Mouse (Mus musculus) adrenal gland, postnatal 0 days (tissue): ENCODE measurements around the gene Hes7. TPM values are rescaled to one million over a fixed set of nuclear protein-coding genes. Genes with fewer than 3 reads are reported as not detected.

Experiments used
- polyA plus RNA-seq: library from polyadenylated mRNA; unstranded; fragments of >200 nt; fragmentation: Nextera tagmentation; extraction: Ambion mirVana; gene quantifications from 2 replicates; pipeline ENCODE4 v1.2.1, GENCODE M21; 2015

The Hes7 gene
- 0.35 and 0.50 TPM in 2 replicates for polyA plus RNA-seq

GRCm38 (mm10) chr11:69120221-69121000 lies at the start of gene Hes7:
Gene Hes7, plus strand, starts transcription at chr11:69120404.

DNA sequence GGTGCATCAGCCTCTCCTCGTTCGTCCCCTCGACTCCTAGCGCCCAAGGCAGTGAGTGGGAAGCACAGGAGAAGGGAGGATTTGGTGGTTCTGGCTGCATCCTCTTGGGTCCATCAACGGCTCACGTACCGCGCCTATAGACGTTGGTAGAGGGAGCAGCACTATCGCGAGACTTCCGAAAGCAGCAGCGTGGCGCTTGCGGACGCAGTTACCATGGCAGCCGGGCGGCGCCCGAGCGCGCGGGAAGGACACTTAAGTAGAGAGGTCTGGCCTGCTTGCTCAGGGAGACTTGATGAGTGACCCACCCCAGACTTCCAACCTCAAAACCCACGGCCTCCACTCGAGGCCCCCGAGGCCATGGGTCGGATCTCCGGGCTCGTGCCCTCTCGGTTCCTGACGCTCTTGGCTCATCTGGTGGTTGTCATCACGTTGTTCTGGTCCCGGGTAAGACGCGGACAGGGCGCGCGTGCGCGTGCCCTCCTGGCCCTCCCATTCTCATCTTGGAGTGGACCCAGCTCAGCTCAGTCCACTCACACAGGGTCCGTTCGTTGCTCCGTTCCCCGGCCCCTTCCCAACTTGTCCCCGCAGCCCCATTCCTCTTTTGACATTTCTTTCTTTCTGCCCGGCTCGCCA lies 49.5 kb upstream of the Hes7 start, which contains the start of gene Tmem107:
Tmem107 (plus strand) TSS at position 217 of the 633 bp plus-strand sequence.

DNA sequence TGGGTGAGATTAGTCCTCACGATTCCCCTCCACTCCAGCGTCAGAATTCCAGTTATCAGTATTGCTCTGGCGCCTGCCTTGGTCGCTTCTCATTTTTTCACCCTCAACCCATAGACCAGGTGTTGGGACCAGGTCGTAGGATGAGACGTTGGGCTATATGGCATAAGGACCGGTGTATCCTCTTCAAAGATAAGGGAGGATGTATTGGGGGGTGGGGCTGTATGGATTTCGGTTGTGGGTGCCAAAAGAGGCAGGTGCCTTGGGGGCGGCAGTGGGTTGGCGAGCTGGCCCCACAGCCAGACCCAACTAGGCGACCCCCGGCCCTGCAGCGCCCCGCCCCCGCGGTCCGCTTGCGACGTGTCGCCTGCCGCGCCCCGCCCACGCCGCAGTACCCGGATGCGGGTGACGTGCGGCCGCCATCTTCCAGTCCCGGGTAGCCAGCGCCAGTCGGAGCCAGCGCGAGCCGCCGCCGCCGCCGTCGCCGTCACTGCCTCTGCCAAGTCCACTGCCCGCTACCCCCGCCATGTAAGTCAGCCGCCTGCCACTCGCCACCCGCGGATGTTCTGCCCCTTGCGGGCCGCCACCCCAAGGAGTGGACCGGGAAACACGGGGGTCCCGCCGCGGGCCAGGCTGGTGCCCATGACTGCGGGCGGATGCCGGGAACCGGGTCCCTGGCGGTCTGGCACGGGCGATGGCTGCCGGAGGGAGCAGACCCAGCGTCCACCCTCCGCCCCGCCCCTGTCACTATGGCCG lies 31.9 kb upstream of the Hes7 start, which contains the start of gene Vamp2:
Vamp2 (plus strand) TSS at position 388 of the 753 bp plus-strand sequence.

GRCm38 (mm10) chr11:69094697-69095429 lies 25.3 kb upstream of the Hes7 start, which contains the start of gene Per1:
Gene Per1, plus strand, starts transcription at chr11:69095217.

DNA sequence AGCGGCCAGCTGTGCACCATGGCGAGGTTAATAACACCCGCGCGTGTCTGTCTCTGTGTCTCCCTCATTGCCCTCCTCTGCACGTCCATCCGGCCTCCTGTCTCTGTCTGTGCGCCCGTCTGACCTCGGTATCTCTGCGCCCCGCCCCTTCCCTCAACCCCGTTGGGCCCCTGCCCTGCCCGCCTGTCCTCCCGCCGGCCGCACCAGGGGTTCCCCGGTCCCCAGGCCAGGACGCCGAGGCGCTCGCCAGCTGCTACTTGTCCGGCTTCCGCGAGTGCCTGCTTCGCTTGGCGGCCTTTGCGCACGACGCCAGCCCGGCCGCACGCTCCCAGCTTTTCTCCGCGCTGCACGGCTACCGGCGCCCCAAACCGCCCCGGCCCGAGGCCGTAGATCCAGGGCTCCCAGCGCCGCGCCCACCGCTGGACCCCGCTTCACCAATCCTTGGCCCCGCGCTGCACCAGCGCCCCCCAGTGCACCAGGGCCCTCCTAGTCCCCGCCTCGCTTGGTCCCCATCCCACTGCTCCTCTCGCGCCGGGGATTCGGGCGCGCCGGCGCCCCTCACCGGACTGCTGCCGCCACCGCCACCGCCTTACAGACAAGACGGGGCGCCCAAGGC lies 2.2 kb downstream of the Hes7 start, which contains the start of gene 9130213A22Rik:
9130213A22Rik (minus strand) TSS at position 254 of the 616 bp plus-strand sequence.

GRCm38 (mm10) chr11:69125852-69125918 lies 5.5 kb downstream of the Hes7 start, which contains the start of gene Aloxe3:
Gene Aloxe3, plus strand, starts transcription at chr11:69125896.

GRCm38 (mm10) chr11:69156800-69157199 lies 36.6 kb downstream of the Hes7 start, which contains the start of gene Alox12b:
Gene Alox12b, plus strand, starts transcription at chr11:69156989.

Other genes with a start within 250 kb of the Hes7 start
- 68.6 and 71.4 TPM in 2 replicates for gene Ndel1, start 248.5 kb upstream of the Hes7 start, polyA plus RNA-seq
- 0.22 TPM in 1 of 2 replicates, not detected in the other for gene Rnf222, start 231.9 kb upstream of the Hes7 start, polyA plus RNA-seq
- gene Rpl26, start 218.8 kb upstream of the Hes7 start, polyA plus RNA-seq = 1,250 and 2,091 TPM in 2 replicates
- 0.13 and 0.15 TPM in 2 replicates for gene Odf4, start 193.3 kb upstream of the Hes7 start, polyA plus RNA-seq
- 7.0 and 8.7 TPM in 2 replicates for gene Arhgef15, start 162.9 kb upstream of the Hes7 start, polyA plus RNA-seq
- gene Slc25a35, start 152.3 kb upstream of the Hes7 start, polyA plus RNA-seq = 2.5 and 5.0 TPM in 2 replicates
- gene Rangrf, start 145.2 kb upstream of the Hes7 start, polyA plus RNA-seq = 24.9 and 32.6 TPM in 2 replicates
- 8.3 and 12.5 TPM in 2 replicates for gene Pfas, start 111.9 kb upstream of the Hes7 start, polyA plus RNA-seq
- gene Ctc1, start 104.5 kb upstream of the Hes7 start, polyA plus RNA-seq = 18.7 and 25.1 TPM in 2 replicates
- 23.5 and 29.1 TPM in 2 replicates for gene Aurkb, start 74.8 kb upstream of the Hes7 start, polyA plus RNA-seq
- 21.4 and 27.3 TPM in 2 replicates for gene Borcs6, start 60.7 kb upstream of the Hes7 start, polyA plus RNA-seq
- gene Tmem107, start 49.6 kb upstream of the Hes7 start, polyA plus RNA-seq = 58.1 and 62.5 TPM in 2 replicates
- gene Vamp2, start 31.9 kb upstream of the Hes7 start, polyA plus RNA-seq = 124 and 125 TPM in 2 replicates
- gene Per1, start 25.2 kb upstream of the Hes7 start, polyA plus RNA-seq = 17.0 and 26.6 TPM in 2 replicates
- gene 9130213A22Rik, start 2.2 kb downstream of the Hes7 start, polyA plus RNA-seq = 0.25 and 1.0 TPM in 2 replicates
- gene Aloxe3, start 5.5 kb downstream of the Hes7 start, polyA plus RNA-seq = 1.1 and 2.0 TPM in 2 replicates
- 0.77 TPM in 1 of 2 replicates, not detected in the other for gene Alox12b, start 36.6 kb downstream of the Hes7 start, polyA plus RNA-seq
- 0.08 TPM in 1 of 2 replicates, not detected in the other for gene Alox8, start 77.4 kb downstream of the Hes7 start, polyA plus RNA-seq
- gene Gucy2e, start 116.6 kb downstream of the Hes7 start, polyA plus RNA-seq = 0.20 and 0.26 TPM in 2 replicates
- 6.9 and 7.3 TPM in 2 replicates for gene Cntrob, start 203.4 kb downstream of the Hes7 start, polyA plus RNA-seq
- 156 and 165 TPM in 2 replicates for gene Trappc1, start 203.6 kb downstream of the Hes7 start, polyA plus RNA-seq
- 2.1 and 3.4 TPM in 2 replicates for gene Kcnab3, start 205.9 kb downstream of the Hes7 start, polyA plus RNA-seq
- 11.8 and 19.2 TPM in 2 replicates for gene Rnf227, start 220.1 kb downstream of the Hes7 start, polyA plus RNA-seq
- 20.4 and 27.7 TPM in 2 replicates for gene Chd3, start 249.0 kb downstream of the Hes7 start, polyA plus RNA-seq